23 mouse cellular contexts compared by ENCODE assay signal in the genomic region with DNA sequence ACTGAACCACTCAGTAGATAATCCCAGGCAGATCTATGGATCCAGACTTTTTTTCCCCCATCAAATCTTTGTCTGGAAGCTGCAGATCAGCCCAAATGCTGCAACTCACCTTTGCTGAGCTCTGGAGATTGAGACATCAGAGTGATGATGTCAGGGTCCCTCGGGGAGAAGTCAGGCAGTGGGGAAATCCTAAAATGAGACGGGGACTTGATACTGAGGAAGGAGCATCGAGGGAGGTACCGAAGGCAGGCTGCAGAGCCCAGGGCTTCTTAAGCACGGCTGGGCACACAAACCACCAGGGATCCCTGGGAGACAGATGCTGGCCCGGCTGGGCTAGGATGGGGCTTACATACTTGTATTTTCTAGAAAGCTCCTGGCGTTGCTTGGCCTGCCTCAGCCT.
A peak's percentile ranks its signal among the peaks of the same experiment; 100 is the strongest.
DNase-seq lines count a peak whose midpoint lies in the region; ATAC-seq and TF ChIP-seq lines count a peak whose summit lies in the region.
"Had no signal": no experiment of that assay in that cellular context is flagged by ENCODE, and none has a peak within 500 bp of the region (broad histone marks: within the 10 kb centered on the region; RNA-seq: fewer than 3 reads in every experiment).

No protein-coding gene starts in this region.

- no peak for ATAC-seq in embryonic facial prominence, embryonic 13.5 days (ENCODE audit: insufficient number of reproducible peaks, insufficient read depth, low FRiP score, low TSS enrichment, low read depth)
- no peak for ATAC-seq in liver, postnatal 0 days
- no peak for ATAC-seq in liver, embryonic 12.5 days
- 0 out of 2 replicates have a peak, but pooled peaks have one; percentile 33 for ATAC-seq in megakaryocyte, adult 5-6 weeks (ENCODE audit: poor library complexity, severe bottlenecking)
- ATAC-seq: CD4-positive, CD25-positive, alpha-beta regulatory T cell, adult 4 months; forebrain, embryonic 14.5 days; forebrain, embryonic 16.5 days had no signal

- no peak overlapping the region for H3K9ac ChIP-seq in embryonic facial prominence, embryonic 13.5 days
- H3K9ac ChIP-seq in liver, postnatal 0 days (replicated peaks), result no peak overlapping the region
- H3K9ac ChIP-seq in liver, embryonic 12.5 days, result no peak overlapping the region
- H3K9ac ChIP-seq: embryonic facial prominence, embryonic 12.5 days; embryonic facial prominence, embryonic 15.5 days; forebrain, embryonic 12.5 days had no signal

- no peaks in the 10 kb centered on the region for H3K36me3 ChIP-seq in embryonic facial prominence, embryonic 13.5 days
- H3K36me3 ChIP-seq in embryonic facial prominence, embryonic 10.5 days (replicated peaks), result no peaks in the 10 kb centered on the region
- no peaks in the 10 kb centered on the region for H3K36me3 ChIP-seq in liver, postnatal 0 days (replicated peaks; ENCODE audit: insufficient read depth, low read length)
- H3K36me3 ChIP-seq in liver, embryonic 12.5 days, result no peaks in the 10 kb centered on the region
- H3K36me3 ChIP-seq: embryonic facial prominence, embryonic 12.5 days; embryonic facial prominence, embryonic 15.5 days; forebrain, embryonic 10.5 days; forebrain, embryonic 12.5 days had no signal

- TF ChIP-seq CTCF in liver, postnatal 0 days (IDR thresholded peaks at IDR 0.05; ENCODE audit: low read depth), result no peak

- no peak overlapping the region for H3K4me2 ChIP-seq in embryonic facial prominence, embryonic 13.5 days
- H3K4me2 ChIP-seq in liver, postnatal 0 days (ENCODE audit: low read depth, low read length), result no peak overlapping the region
- H3K4me2 ChIP-seq in liver, embryonic 12.5 days, result no peak overlapping the region
- H3K4me2 ChIP-seq: embryonic facial prominence, embryonic 12.5 days; embryonic facial prominence, embryonic 15.5 days; forebrain, embryonic 12.5 days had no signal

- WGBS in embryonic facial prominence, embryonic 13.5 days, result 52% methylated on average over 7 of the region's 7 CpGs
- WGBS in embryonic facial prominence, embryonic 10.5 days, result 66% methylated on average over 7 of the region's 7 CpGs
- 52% methylated on average over 7 of the region's 7 CpGs for WGBS in liver, postnatal 0 days (ENCODE audit: insufficient replicate concordance)
- WGBS in liver, embryonic 12.5 days (ENCODE audit: insufficient replicate concordance), result 54% methylated on average over 7 of the region's 7 CpGs

- H3K9me3 ChIP-seq in embryonic facial prominence, embryonic 13.5 days, result no peaks in the 10 kb centered on the region
- H3K9me3 ChIP-seq in embryonic facial prominence, embryonic 10.5 days, result no peaks in the 10 kb centered on the region
- no peaks in the 10 kb centered on the region for H3K9me3 ChIP-seq in liver, postnatal 0 days (ENCODE audit: low read length)
- no peaks in the 10 kb centered on the region for H3K9me3 ChIP-seq in liver, embryonic 12.5 days (replicated peaks)
- H3K9me3 ChIP-seq: embryonic facial prominence, embryonic 12.5 days; embryonic facial prominence, embryonic 15.5 days; forebrain, embryonic 10.5 days; forebrain, embryonic 12.5 days had no signal

- H3K4me3 ChIP-seq in embryonic facial prominence, embryonic 13.5 days, result no peak overlapping the region
- H3K4me3 ChIP-seq in embryonic facial prominence, embryonic 10.5 days, result no peak overlapping the region
- H3K4me3 ChIP-seq in liver, postnatal 0 days (ENCODE audit: low read depth, low read length), result no peak overlapping the region
- H3K4me3 ChIP-seq in liver, embryonic 12.5 days, result no peak overlapping the region
- H3K4me3 ChIP-seq: embryonic facial prominence, embryonic 12.5 days; embryonic facial prominence, embryonic 15.5 days; erythroblast, embryonic 14.5 days; forebrain, embryonic 10.5 days; forebrain, embryonic 12.5 days had no signal

- no peak for TF ChIP-seq EP300 in liver, postnatal 0 days (IDR thresholded peaks at IDR 0.05; ENCODE audit: low read depth)

- no peaks in the 10 kb centered on the region for H3K27me3 ChIP-seq in embryonic facial prominence, embryonic 13.5 days
- H3K27me3 ChIP-seq in embryonic facial prominence, embryonic 10.5 days (replicated peaks; ENCODE audit: low read depth, poor library complexity, severe bottlenecking), result no peaks in the 10 kb centered on the region
- no peaks in the 10 kb centered on the region for H3K27me3 ChIP-seq in liver, postnatal 0 days (ENCODE audit: insufficient read depth, low read length)
- no peaks in the 10 kb centered on the region for H3K27me3 ChIP-seq in liver, embryonic 12.5 days (replicated peaks)
- H3K27me3 ChIP-seq: embryonic facial prominence, embryonic 12.5 days; embryonic facial prominence, embryonic 15.5 days; forebrain, embryonic 12.5 days had no signal

- no peak for DNase-seq in embryonic facial prominence, embryonic 10.5 days (ENCODE audit: low spot score)
- peak; percentile 7 for DNase-seq in liver, postnatal 0 days
- DNase-seq in embryo, embryonic 9.5 days (ENCODE audit: extremely low spot score), result no peak
- DNase-seq: adrenal gland, adult 2 months; adrenal gland, postnatal 14 days; adrenal gland, postnatal 36 days; B cell, adult 2 months; cerebellum, adult 11-12 months; cerebellum, adult 2 months; cerebellum, adult 9-10 months; cerebellum, postnatal 10 days; cerebellum, postnatal 25 days had no signal

- H3K4me1 ChIP-seq in embryonic facial prominence, embryonic 13.5 days, result peaks cover 14% of the 10 kb centered on the region; the same call in 1 of the 2 replicates
- H3K4me1 ChIP-seq in embryonic facial prominence, embryonic 10.5 days, result peaks cover 4% of the 10 kb centered on the region; the same call in 1 of the 2 replicates
- no peaks in the 10 kb centered on the region for H3K4me1 ChIP-seq in liver, postnatal 0 days (ENCODE audit: insufficient read depth)
- no peaks in the 10 kb centered on the region for H3K4me1 ChIP-seq in liver, embryonic 12.5 days
- H3K4me1 ChIP-seq: embryonic facial prominence, embryonic 12.5 days; forebrain, embryonic 10.5 days; forebrain, embryonic 12.5 days had no signal

- peak overlapping the region; percentile 44; the same call in 1 of the 2 replicates for H3K27ac ChIP-seq in embryonic facial prominence, embryonic 13.5 days
- no peak overlapping the region for H3K27ac ChIP-seq in embryonic facial prominence, embryonic 10.5 days (replicated peaks)
- H3K27ac ChIP-seq in liver, postnatal 0 days (ENCODE audit: low read depth), result no peak overlapping the region
- H3K27ac ChIP-seq in liver, embryonic 12.5 days, result no peak overlapping the region
- H3K27ac ChIP-seq: embryonic facial prominence, embryonic 12.5 days; embryonic facial prominence, embryonic 15.5 days; forebrain, embryonic 10.5 days; forebrain, embryonic 12.5 days had no signal
